Mouse (Mus musculus) adrenal gland, postnatal 25 days (tissue): Measurements from ENCODE around the gene Wdr20. TPM values are rescaled to one million over a fixed set of nuclear protein-coding genes. Genes with fewer than 3 reads are reported as not detected.

Experiments used
- DNase-seq: peaks from one replicate; pipeline ENCODE4 v3.0.0; 2021; ENCODE audit warnings: mixed read lengths
- total RNA-seq: library from RNA; stranded (reverse); gene quantifications from 2 replicates; pipeline ENCODE4 v1.2.3, GENCODE M21; 2021

Gene Wdr20
- total RNA-seq, 1 experiment from 2014 or later = 51.1 TPM

- DNase-seq = no peak
Observed at GRCm38 (mm10) chr12:110822366-110822765, 84.6 kb downstream of the Wdr20 start.

GRCm38 (mm10) chr12:110828908-110829307 is 91.2 kb downstream of the Wdr20 start:
- DNase-seq = no peak

- no peak for DNase-seq
Observed at GRCm38 (mm10) chr12:110830293-110831024, 92.7 kb downstream of the Wdr20 start.

- no peak for DNase-seq
Observed at GRCm38 (mm10) chr12:110835182-110835581, 97.4 kb downstream of the Wdr20 start.

- DNase-seq = no peak
Observed at GRCm38 (mm10) chr12:110836729-110837128, 99.0 kb downstream of the Wdr20 start.

GRCm38 (mm10) chr12:110837192-110837841 is 99.6 kb downstream of the Wdr20 start:
- no peak for DNase-seq

GRCm38 (mm10) chr12:110837850-110838249 is 100.1 kb downstream of the Wdr20 start:
- no peak for DNase-seq

DNA sequence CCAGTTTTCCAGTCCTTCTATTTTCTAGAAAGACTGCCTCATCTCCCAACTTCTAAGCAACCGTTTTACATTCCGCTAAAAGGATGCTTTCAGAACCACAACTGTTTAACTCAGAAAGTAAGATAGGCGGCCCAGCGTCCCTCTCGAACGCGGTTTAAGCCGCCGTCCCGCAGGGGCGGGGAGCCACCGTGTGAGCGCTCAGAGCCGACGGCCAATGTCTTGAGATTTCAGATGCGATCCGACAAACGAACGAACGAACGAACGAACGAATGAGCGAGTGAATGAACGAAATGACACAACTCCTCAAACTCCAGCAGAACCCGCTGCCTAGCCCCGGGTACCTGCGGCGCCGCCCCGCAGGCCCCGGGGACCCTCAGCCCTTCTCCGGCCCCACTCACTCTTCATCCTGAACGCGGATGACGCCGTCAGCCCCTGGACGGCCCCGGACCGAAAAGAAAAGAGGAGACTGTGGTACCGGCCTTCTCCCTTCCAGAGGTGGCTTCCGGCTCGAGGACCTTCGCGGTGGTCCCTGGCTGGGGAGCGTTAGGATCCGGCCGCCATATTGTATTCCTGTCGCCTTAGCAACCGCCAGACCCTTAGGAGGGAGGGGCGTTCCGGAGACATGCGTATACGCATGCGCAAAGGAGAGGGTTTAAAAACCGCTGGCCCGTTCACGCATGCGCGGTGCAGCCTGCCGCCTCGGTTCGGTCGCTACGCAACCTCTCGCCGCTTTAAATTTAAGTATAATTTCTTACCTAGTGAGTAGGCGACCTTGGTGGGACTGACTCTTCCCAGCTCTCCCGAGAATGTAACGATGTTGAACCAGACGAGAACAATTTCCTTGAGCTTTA is 102.8 kb downstream of the Wdr20 start, which contains the start of gene Mok:
Gene Mok, minus strand, starts transcription at position 592 of the 851 bp plus-strand sequence.
- peak; percentile 96 for DNase-seq

GRCm38 (mm10) chr12:110841731-110842493 is 104.2 kb downstream of the Wdr20 start:
- no peak for DNase-seq

- DNase-seq = peak; percentile 87
Observed at GRCm38 (mm10) chr12:110843194-110844048, 105.7 kb downstream of the Wdr20 start.

GRCm38 (mm10) chr12:110844227-110845130 is 106.7 kb downstream of the Wdr20 start:
- DNase-seq = peak; percentile 36

DNA sequence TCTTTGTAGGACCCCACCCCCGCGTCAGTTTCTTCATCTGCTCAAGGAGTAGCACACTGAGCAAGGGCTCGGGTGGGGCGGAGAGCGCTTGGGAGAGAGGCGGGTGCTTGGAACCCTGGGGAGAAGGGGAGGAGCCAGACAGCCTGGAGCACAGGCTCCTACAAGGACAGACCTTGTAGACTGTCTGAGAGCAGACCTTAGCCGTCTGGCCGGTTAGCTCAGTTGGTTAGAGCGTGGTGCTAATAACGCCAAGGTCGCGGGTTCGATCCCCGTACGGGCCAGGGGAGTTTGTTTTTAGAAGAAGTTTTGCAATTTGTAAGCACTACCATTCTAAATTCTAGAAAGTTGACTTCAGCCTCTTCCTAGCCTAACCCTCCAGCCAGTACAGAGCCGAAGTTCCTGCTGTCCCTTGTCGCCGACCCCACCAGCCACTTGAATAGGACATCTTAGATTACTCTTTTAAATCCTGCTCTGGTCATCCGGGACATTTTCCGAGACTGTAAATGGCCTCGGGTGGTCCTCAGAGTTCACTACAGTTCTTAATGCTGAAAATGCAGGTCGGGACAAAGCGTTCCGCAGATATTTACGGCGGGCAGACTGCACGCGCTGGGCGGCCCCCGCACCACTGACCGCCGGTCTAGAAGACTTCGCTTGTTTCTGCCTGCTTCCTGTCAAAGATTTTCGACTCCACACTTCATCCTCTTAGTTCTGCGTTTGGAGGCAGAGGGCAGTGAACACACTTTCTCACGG is 107.6 kb downstream of the Wdr20 start:
- peak; percentile 90 for DNase-seq

DNA sequence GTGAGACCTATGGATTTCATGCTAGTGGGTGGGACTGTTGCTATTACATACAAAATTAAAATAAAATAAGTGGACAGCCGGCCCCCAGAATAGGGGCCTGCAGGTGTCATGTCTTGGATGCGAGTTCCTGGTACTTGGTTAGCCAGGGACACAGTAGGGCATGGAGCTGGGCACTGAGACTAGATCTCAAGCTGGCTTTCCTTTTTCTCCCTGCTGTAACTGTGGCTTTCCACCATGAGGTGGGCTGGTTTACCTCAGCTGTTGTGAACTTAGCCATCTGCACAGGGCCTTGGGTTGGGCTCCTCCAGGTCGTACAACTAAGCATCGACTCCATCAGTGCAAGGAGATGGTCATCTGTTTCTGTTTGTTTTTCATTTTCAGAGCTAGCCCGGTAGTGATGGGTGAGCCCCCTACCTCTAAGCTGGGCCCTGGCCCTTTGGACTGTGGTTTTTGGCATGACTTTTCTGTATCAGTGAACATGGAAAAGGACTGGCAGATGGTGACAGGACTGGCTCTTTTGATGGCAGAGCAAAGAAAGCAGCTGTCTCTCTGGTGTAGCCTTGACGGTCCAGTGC is 108.5 kb downstream of the Wdr20 start:
- DNase-seq = no peak

DNA sequence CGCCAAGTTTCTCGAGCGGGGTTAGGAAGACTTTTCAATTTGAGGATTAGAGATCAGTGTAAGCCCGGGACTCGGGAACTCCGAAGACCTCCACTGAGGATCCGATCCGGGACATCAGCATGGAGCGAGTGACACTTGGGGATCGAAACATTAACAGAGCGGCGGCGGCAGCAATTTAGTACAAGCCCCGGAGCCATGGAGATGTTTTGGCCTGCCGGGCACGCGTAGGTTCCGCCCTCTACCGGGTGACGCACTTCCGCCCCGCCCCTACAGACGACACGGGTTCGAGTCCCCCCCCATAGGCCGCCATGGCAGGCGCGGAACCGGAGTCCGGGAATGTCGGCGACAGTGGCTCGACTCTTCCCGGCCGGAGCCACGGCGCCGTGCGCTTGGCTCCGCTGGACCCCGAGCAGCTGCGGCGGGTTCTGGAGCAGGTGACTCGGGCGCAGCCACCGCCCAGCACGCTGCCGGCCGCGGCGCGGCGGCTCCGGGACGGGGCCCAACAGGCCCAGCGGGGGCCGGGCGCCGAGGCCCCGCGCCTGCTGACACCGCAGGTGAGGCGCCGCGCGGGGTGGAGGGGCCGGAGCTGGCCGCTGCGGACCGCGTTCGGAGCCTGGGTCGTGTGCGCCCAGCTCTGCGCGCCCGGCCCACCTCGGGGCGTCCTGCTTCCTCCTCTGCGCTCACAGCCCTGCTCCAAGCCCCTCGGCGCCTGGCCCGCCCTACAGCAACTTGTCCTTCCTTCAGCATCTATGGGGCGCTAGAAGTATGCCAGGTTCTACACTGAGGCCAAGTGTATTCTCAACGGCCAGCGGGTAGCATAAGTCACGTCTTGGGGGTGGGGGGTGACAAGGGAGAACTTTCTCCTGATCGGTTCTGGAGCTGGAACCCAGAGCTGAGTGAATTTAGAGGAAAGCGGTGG is 112.5 kb downstream of the Wdr20 start, which contains the start of gene Zfp839:
Gene Zfp839, plus strand, starts transcription at position 244 of the 919 bp plus-strand sequence.
- peak; percentile 90 for DNase-seq

GRCm38 (mm10) chr12:110850929-110851256 is 113.1 kb downstream of the Wdr20 start:
- DNase-seq = no peak

- peak; percentile 20 for DNase-seq
Observed at GRCm38 (mm10) chr12:110851414-110851813, 113.7 kb downstream of the Wdr20 start.

DNA sequence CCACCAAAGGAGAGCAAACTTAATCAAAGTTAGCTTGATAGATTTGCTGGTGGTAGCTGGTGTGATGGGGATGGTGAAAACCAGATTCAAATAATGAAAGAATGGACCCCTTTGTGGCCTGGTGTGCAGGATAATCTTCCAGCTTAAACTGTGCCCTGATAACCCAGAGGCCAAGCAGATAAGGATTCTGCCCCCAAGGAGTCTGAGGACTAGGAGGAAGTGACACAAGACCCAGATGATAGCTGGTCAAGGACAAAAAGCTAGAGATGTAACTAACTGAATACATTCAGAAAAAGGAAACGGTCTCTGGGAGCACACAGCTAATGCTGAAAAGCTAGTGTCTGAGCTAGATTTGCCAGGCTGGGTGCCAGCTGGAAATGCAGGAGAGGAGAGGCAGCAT is 114.2 kb downstream of the Wdr20 start:
- no peak for DNase-seq
